Mouse (Mus musculus): ENCODE results near the gene Ccdc60. TPM values are rescaled to one million over a fixed set of nuclear protein-coding genes. Genes with fewer than 3 reads are reported as not detected.
"Not testable (repeated sequence)": the region's sequence is repeated elsewhere in the genome, so short reads cannot be mapped to it uniquely, and the experiment has no call there.

Gene Ccdc60
- not detected for total RNA-seq (2021)

DNA sequence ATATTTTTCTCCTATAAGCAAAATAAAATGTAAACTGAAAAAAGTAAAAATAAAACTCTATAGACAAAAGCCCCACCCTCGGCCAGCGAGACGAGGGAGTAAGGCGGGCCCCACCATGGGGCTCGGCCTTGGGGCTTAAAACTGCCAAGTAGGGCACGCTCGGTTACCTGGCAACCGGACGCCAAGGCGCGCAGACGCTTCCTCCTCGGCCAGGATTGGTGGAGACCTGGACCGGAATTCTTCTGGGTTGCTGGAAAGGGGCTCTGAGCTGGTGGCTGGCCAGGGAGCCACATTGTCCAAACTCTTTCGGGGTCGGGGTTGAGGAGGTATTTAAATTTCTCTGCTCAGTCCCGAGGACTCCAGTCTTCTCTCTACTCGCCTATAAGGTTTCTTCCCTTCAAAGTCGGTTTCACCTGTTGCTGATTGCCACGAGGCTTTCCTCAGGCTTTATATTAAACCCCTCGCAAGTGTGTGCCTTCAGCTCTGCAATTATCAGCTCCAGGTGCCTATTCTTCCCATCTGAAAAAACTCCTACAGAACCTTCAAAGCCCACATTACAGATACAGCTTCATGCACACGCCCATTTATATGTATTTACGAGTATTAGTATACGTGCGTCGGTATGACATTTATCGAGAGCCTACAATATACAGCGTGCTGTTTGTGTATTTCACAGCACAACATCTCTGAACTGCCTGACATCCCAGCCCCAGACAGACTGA lies at the start of gene Ccdc60:
Gene Ccdc60, minus strand, starts transcription at position 137 of the 722 bp plus-strand sequence.
- intact Hi-C loops (cut with DNase I) = no loop called here
- DNase-seq = peak in 1 of 2 experiments; percentile 4

DNA sequence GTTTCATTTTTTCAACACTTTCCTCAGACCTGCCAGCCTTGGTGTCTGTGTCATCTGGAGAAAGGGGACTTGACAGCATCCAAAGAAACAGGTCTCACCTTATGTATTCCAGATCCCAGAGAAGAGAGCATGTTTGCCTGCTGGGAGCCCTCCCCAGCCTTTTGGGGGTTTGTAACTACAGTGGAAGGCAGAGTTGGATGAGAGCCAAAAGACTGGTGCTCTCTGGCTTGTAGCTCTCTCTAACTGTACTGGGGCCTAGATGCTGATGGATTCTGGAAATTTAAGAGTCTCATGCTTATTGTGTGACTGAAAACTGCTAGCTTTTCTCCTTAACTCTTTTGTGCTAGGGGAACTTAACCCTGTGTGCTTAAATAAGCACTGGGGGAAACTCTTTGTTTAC lies 47.4 kb upstream of the Ccdc60 start:
- no peak for DNase-seq
- intact Hi-C loops (cut with DNase I) = no loop called here

DNA sequence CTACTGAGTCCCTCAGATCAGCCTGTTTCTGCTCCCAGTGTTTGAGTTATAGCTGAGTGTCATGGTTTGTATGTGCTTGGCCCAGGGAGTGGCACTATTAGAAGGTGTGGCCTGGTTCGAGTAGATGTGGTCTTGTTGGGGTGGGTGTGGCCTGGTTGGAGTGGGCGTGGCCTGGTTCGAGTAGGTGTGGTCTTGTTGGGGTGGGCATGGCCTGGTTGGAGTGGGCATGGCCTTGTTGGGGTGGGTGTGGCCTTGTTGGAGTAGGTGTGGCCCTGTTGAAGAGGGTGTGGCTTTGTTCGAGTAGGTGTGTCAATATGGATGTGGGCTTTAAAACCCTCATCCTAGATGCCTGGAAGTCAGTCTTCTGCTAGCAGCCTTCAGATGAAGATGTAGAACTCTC lies 40.1 kb upstream of the Ccdc60 start:
- DNase-seq = no peak
- intact Hi-C loops (cut with DNase I) = no loop called here

DNA sequence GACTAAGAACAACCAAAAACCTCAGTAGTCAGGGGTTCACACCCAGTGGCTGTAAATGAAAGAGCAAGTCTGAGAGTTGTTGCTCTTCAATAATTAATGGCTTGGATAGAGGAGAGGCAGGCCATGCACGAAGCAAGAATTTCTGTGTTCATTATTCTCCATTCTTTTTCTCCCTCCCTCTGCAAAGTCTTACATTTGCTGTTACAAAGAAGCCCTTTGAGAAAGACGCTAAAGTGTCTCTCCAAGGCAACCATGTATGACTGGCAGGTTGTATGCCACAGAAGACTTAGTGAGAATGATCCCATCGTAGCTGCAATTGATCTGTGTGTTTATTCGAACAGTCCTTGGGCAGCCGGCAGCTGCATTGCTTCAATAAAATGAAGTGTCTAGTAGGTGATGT lies 34.6 kb upstream of the Ccdc60 start:
- no peak for DNase-seq

DNA sequence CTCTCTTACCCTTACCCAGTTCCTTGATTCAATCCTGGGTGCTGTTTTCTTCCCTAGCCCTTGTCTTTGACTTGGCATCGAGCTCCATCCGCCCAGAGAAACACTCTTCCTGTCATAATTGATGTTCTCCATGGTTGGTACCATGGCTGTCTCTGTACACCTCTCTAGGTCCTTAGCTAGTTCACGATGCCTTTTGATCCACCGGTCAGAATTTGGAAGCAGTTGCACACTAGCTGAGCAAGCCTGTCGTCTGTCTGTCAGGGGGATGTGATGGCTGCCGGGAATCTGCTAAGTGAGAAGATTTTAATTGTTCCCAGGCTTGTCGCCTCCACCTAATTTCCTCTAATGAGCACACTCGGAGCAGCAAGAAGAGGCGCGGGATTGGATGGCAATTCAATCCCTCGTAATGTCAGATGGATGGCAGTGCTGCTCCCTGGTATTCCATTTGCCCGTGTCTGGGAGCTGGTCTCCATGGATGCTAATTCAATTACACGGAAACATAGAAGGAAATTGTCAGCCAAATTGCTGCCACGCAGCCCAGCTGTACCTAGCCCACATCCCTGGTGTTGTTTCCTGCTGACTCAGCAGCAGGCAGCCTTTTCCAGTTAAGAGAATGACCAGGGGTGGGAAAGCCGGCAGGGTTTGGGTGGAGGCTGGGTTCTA lies 33.7 kb upstream of the Ccdc60 start:
- DNase-seq = no peak
- intact Hi-C loops (cut with DNase I) = no loop called here

More for the DNA sequence above, 34.6 kb upstream of the Ccdc60 start:
- intact Hi-C loops (cut with DNase I) = no loop called here

DNA sequence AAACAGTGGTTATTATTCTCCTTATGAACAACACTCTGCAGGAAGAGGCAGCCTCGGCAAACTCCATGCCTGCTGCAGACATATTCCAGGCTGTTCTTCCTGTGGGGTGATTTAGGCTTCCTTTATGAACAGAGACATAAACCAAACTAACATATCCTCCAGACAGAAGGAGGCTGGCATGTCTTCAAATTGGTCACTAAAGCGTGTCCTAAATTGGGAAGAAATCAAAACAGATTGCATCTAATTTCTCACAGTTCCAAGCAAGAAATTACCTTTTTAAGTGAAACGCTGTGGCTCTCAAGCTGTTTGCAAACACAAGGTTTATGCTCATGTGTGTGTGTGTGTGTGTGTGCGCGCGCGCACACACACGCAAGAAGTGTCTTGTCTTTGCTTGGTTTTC lies 24.9 kb upstream of the Ccdc60 start:
- DNase-seq = no peak
- intact Hi-C loops (cut with DNase I) = no loop called here

DNA sequence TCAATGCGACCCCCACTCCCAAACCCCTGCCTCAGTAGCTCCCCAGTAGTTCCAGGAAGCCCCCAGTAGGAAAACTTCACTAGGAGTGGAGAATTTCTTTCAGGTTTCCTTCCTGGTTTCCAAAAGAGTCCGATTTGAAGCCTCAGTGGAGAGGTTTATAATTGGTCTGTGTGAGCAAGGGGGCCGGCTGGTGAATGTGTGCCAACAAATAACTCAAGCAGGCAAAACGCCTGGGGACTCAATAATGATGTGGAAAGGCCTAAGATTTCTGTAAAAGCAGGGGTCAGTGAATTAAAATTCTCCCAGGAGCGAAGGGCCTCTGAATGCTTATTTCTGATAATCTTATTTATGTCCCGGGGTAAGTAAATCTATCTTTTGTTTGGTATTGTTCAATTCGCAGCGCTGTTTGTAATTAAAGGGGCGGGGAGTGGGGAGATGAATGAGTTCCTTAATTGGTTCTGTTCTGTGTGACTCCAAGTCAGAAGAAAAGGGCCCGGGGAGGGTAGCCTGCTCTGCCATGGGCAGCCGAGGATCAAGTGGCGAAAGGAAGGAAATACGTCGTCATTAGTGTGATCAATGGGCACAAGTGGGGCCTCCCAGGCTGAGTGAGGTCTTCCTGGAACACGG lies 23.4 kb upstream of the Ccdc60 start:
- intact Hi-C loops (cut with DNase I) = no loop called here
- DNase-seq = no peak

DNA sequence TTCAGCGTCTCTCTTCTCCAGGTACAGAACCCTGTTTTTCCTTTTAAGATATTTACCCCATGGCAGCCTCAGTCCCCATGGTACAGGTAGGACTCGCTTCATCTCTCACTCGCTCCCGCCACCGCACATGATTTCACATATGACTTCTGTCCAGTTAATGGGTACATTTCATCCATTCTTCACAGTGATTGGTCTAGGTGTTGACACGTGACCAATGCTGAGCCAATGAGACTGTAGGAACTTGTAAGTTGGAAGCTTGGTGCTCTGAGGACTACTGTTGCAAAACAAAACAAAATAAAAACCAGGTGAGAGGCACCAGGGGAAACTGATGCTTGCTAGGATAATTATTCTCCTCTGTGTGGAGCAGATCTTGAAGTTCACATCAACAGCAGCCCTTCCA lies 22.9 kb upstream of the Ccdc60 start:
- no peak for DNase-seq
- intact Hi-C loops (cut with DNase I) = no loop called here

DNA sequence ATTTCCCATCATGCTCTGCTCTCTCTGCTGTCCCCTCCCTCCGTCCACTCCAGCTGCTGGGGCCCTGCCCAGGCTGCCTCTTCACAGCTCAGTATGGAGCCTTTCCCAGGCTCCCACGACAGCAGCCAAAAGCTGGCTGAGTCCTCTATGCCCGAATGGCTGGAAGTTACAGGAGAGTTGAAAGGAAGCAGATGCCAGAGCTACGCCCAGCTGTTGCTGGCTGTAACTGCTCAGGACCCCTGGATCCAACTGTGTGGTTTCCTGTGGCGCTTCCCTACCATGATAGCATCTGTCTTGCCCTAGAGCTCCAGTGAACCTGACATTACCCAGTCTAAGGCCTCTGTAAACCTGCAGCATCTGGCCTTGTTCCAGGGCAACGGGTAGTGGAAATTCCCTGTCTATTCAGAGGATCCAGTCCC lies 20.6 kb upstream of the Ccdc60 start:
- DNase-seq = peak; percentile 2 to 16
- intact Hi-C loops (cut with DNase I) = no loop called here

DNA sequence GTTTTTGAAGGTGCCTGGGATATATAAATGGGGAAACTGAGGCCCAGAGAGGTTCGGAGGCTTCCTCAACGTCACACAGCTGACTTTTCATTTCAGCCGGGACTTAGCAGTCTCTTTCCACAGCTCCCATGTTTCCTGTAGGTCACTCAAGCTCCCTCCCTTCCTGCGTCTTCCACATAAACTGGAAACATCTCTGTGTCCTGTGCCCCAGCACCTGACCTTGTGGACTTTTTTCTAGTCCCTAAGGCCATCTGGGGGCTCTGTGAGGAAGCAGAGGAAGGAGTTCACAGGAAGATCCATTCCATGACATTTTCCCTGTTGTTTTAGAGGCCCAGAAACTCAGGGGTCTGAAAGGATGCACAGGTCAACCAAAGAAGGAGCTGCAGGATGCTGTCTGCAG lies 16.8 kb upstream of the Ccdc60 start:
- intact Hi-C loops (cut with DNase I) = no loop called here
- no peak for DNase-seq

DNA sequence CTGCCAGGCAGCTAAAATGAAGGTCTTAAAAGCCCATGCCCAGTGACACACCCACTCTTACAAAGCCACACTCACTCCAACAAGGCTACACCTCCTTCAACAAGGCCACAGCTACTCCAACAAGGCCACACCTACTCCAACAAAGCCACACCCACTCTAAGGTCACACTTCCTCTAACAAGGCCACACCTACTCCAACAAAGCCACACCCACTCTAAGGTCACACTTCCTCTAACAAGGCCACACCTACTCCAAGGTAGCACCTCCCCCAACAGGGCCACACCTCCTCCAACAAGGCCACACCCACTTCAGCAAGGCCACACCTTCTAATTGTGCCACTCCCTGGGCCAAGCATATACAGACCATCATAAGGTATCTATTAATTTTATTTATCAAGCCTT lies 16.4 kb upstream of the Ccdc60 start:
- intact Hi-C loops (cut with DNase I); DNase-seq: not testable (repeated sequence)

DNA sequence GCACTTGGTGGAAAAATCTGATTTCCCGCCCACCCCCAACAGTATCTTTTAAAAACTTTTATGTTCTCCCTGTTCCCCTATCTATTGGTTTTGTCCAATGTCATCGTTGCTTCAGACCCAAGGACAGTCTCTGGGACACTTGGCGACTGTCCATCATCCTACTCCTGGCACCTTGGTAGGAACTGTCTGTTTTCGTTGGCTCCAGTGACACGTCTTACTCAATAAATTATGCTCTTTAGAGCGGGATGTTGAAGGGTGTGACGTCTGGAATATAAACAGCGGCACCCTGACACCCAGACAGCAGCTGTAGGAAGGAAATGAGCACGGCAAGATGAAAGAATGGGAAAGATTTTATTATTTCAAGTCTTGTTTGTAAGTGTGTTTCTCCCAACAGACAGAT lies 12.2 kb upstream of the Ccdc60 start:
- DNase-seq = no peak
- intact Hi-C loops (cut with DNase I) = no loop called here

DNA sequence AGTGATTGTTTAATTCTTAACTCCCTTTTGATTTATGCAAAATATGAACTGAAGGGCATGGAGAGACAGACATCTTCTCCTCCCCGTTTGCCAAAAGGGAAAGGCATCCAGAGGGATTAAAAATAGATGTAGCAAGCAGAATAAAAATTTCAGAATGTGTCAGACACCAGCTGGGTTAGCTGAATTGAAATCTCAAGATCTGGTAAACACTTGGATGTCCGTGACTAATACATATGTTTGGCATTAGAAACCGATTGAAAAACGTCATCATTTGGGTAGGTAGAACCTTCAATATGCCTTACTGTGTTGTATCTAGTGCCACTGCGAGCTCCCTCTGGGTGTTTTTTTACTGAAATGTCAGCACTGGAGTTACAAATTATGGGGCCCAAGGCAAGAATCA lies 4.7 kb upstream of the Ccdc60 start:
- intact Hi-C loops (cut with DNase I) = no loop called here
- no peak for DNase-seq

DNA sequence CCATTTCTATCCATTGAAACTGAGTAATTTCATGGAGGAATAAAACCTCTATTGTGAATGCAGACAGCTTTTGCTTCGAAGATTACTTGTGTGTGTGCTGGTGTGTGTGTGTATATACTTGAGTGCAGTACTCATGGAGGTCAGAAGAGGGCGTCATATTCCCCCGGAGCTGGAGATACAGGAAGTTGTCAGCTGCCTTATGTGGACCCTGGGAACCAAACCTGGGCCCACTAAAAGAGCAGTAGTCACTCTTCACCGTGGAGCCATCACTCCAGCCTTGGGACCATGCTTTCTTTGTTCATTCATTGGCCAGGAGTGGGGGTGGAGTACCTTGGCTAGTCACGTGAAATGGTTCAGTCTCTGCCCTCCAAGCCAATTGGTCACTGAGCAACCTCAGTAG lies 1.8 kb upstream of the Ccdc60 start:
- intact Hi-C loops (cut with DNase I) = no loop called here
- DNase-seq = no peak

DNA sequence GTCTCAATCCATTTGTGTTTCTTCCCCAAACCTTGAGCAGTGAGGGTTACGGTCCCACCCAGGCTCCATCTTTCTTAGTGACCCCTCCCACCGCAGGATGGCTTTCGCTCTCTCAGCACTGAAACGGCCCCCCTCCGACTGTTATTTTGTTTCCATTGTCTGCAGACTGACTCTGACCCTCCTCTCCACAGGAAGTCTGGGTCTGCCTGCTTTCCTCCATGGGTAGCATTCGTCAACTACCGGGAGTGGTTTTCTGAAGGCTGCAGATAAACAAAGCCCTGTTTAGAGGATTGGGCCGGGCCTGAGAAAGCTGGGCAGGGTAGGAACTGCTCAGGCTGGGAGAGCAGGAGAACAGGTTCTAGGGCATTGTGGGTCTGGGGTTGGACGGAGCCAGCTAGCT lies 1.1 kb upstream of the Ccdc60 start:
- intact Hi-C loops (cut with DNase I) = no loop called here
- DNase-seq = no peak

DNA sequence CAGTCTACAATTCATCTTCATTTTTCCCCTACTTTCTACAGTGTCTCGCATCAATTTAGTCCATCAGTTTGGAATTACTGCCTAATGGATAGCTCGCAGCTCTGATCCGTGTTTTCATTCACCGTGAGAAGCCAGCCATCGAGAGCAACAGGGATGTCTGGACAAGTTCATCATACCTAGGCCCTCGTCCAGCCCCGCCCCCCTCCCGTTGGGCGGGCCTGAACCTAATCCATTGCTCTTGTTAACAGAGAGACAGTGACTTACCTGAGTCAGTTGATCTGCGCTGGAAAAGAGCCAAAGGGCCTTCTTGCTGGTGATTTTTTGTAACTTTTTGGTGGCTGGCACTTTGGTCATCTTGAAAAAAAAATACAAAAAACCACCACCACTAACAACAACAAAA lies 602 bp downstream of the Ccdc60 start:
- DNase-seq = no peak
- intact Hi-C loops (cut with DNase I) = no loop called here

DNA sequence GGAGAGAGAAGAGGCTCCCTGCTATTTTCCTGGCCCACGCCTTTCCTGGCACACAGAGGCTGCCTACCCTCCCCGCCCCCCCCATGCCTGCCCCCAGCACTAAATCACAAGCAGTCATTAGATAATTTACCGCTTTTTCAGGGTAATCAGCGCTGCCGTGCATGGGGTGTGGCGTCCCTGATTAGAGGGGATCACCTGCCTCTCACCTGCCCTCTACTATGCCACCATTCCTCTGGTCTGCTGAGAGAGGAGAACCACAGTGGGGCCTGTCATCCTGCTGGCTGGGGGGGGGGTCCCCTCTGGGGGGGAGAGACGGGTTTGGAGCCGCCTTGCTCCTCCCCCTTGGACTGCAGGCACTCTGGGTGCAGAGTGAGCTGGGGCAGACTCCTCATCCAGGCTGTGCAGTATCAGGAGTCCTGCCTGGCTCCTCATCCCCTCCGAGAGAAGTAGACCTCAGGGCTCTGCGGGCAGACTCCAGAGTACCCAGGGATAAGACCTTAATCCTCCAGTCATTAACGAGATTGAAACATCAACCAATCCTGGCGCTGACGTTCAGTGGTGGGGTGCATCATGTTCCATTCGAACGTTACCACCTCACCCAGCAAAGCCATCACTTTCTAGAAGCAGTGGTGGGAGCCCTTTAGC lies 3.1 kb downstream of the Ccdc60 start:
- intact Hi-C loops (cut with DNase I) = no loop called here
- DNase-seq = no peak

DNA sequence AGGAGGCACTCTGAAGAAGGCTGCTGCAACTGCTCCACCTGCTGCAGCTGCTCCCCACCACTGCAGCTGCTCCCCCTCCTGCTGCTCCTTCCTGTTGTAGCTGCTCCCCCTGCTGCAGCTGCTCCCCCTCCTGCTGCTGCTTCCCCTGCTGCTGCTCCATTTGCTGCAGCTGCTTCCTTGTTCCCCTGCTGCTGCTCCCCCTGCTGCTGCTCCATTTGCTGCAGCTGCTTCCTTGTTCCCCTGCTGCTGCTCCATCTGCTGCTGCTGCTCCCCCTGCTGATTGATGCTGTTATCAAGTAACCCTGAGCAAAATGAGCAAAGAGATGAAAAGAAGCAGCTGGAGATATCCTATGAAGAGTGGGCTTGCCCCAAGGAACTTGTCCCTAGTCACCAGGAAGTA lies 8.3 kb downstream of the Ccdc60 start:
- no peak for DNase-seq
- intact Hi-C loops (cut with DNase I) = no loop called here

DNA sequence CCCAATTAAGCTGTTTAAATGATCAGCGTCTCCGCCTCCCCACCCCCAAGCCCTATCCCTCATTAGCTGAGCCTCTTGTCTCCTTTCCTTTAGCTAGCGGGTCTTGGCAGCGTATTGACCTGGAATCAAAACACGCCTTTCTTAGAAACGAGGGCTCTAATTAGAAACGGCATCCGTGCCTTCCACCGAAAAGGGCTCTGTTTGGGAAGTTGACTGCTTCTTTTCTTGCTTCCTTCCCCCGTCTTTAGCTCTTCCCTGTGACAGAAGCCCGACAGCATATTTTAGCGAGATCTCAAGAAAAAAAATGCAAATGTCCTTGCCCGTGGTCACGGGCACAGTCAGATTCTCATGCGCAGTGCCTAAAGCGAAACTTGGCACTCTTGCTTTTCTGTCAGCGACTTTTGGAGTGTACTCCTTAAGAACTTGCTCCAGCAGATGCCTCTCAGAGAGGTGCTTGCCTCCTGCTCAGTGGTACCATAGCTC lies 10.3 kb downstream of the Ccdc60 start:
- intact Hi-C loops (cut with DNase I) = no loop called here
- no peak for DNase-seq

DNA sequence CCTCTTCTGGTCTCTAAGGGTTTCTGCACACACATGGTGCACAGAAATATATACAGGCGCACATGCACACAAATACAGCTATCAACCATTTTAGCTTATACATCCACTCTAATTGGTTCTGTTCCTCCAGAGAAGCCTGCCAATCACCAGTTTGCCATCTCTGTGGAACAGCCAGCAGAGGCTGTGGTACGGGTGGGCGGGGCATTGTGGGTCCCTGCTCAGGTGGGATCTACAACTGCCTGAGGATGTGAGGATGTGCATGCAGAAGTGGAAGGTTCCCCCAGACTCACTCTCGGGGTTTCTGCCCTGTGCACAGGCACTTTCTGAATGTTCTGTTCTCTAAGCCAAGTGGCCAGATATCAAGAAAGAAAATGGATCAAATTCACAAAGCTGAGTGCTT lies 10.8 kb downstream of the Ccdc60 start:
- intact Hi-C loops (cut with DNase I) = loop anchor here (2.0 kb wide), 1 partner anchor 43 kb away; no protein-coding TSS in a partner anchor
- DNase-seq = no peak

DNA sequence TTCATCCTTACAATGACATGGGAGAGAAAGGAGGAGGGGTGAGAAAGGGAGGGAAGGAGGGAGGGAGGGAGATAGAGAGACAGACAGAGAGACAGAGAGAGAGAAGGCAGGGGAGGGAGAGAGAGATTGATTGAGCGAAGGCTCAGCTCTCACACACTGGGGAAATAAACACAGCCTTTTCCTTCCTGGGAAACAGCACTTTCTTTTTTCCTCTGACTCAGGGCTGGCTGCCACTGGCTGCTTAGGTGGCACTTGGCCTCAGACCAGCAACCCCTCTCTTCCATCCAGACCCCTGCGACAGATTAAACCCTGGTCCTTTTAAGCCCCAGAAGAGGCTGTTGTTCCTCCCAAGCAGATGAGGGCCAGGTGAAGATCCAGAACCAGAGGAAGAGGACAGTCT lies 14.0 kb downstream of the Ccdc60 start:
- DNase-seq = no peak
- intact Hi-C loops (cut with DNase I) = no loop called here
